Mouse (Mus musculus) midbrain, embryonic 13.5 days (tissue): ENCODE measurements around the gene Zranb3. TPM values are rescaled to one million over a fixed set of nuclear protein-coding genes. Genes with fewer than 3 reads are reported as not detected.

Experiments used
- ATAC-seq: fragments of 200-750 bp; cut with Nextera tagmentation; 2 replicates; pipeline ENCODE4 v1.8.0; 2017; ENCODE audit warnings: mild to moderate bottlenecking, moderate TSS enrichment, moderate library complexity
- H3K27ac ChIP-seq: fragments of 300-500 bp; sonication (generic); 2 replicates; pipeline ENCODE4 v1.5.1; 2015; ENCODE audit warnings: inconsistent platforms, mild to moderate bottlenecking, moderate library complexity
- H3K27me3 ChIP-seq: fragments of 300-500 bp; sonication (generic); 2 replicates; pipeline ENCODE4 v1.6.1; 2015; ENCODE audit warnings: mild to moderate bottlenecking, inconsistent platforms
- H3K36me3 ChIP-seq: fragments of 300-500 bp; sonication (generic); 2 replicates; pipeline ENCODE4 v1.6.1; 2015; ENCODE audit warnings: mild to moderate bottlenecking, inconsistent platforms
- H3K4me1 ChIP-seq: fragments of 300-500 bp; sonication (generic); replicated peaks from 2 replicates; pipeline ENCODE4 v1.6.1; 2015; ENCODE audit warnings: inconsistent platforms
- H3K4me2 ChIP-seq: fragments of 300-500 bp; sonication (generic); replicated peaks from 2 replicates; pipeline ENCODE4 v1.6.1; 2015; ENCODE audit warnings: moderate library complexity, mild to moderate bottlenecking, inconsistent platforms
- H3K4me3 ChIP-seq: fragments of 300-500 bp; sonication (generic); replicated peaks from 2 replicates; pipeline ENCODE4 v1.5.1; 2015; ENCODE audit warnings: mild to moderate bottlenecking, inconsistent platforms
- H3K9ac ChIP-seq: fragments of 300-500 bp; sonication (generic); replicated peaks from 2 replicates; pipeline ENCODE4 v1.6.1; 2015; ENCODE audit warnings: mild to moderate bottlenecking, inconsistent platforms
- H3K9me3 ChIP-seq: fragments of 300-500 bp; sonication (generic); 2 replicates; pipeline ENCODE4 v1.6.1; 2016; ENCODE audit warnings: mild to moderate bottlenecking, inconsistent platforms
- WGBS: fragments of 180-500 bp; shearing (Covaris S2); methylation state at CpG from one replicate; pipeline ENCODE4 v1.1.7; 2015; 5-methylcytosine and 5-hydroxymethylcytosine counted together
- polyA plus RNA-seq: library from polyadenylated mRNA; unstranded; fragments of >200 nt; fragmentation: Nextera tagmentation; extraction: Ambion mirVana; gene quantifications from 2 replicates; pipeline ENCODE4 v1.2.1, GENCODE M21; 2015

Gene Zranb3
- polyA plus RNA-seq, 1 experiment from 2014 or later: 6.2 TPM

DNA sequence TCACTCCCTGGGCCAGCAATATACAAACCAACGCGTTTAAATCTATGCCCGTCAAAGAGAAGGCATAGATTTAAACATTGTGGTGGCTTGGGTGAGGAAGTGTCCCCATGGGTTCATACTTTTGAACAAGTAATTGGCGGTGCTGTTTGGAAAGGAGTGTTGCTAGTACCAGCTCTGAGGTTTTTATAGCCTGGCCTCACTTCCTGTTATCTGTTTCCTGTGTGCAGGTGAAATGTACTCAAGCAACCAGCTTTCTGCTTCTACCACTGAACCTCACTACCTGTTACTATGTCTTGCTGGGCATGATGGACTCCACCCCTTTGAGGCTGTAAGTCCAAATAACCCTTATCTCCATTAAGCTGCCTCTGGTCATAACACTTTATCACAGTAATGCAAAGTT lies 45.6 kb downstream of the Zranb3 start:
- no peaks in the 10 kb centered on the region for H3K4me1 ChIP-seq
- no peaks in the 10 kb centered on the region for H3K27me3 ChIP-seq
- H3K27ac ChIP-seq: no peak overlapping the region
- no peaks in the 10 kb centered on the region for H3K36me3 ChIP-seq
- no peak for ATAC-seq
- H3K9ac ChIP-seq: no peak overlapping the region
- no peaks in the 10 kb centered on the region for H3K9me3 ChIP-seq
- H3K4me2 ChIP-seq: no peak overlapping the region
- H3K4me3 ChIP-seq: no peak overlapping the region
- 99% methylated on average over 4 of the region's 4 CpGs for WGBS

DNA sequence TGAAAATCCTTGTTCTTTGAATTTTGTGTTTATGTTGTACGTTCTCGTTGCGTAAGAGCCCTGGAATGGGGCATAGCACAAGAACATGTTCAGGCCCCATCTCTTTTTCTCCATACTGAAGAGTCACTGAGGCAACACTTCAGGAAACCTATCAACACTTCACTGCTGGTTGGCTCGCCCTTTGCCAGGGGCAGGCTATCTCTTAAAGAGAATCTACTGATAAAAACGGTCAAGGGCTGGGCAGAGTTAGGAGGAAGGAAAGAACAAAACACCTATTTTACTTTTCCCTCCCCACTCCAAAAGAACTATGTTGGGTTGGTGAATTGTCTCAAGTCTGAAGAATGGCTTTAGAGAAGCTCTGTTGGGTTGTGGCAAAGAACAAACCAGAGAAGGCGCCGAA lies 55.9 kb downstream of the Zranb3 start:
- Histone ChIP-seq H3K4me2 (no peak overlapping the region), H3K9ac (no peak overlapping the region), H3K27ac (no peak overlapping the region), H3K4me1 (no peaks in the 10 kb centered on the region), H3K36me3 (no peaks in the 10 kb centered on the region), H3K27me3 (no peaks in the 10 kb centered on the region), H3K9me3 (no peaks in the 10 kb centered on the region), H3K4me3 (no peak overlapping the region)
- WGBS: 97% methylated on average over 7 of the region's 7 CpGs
- ATAC-seq: no peak

DNA sequence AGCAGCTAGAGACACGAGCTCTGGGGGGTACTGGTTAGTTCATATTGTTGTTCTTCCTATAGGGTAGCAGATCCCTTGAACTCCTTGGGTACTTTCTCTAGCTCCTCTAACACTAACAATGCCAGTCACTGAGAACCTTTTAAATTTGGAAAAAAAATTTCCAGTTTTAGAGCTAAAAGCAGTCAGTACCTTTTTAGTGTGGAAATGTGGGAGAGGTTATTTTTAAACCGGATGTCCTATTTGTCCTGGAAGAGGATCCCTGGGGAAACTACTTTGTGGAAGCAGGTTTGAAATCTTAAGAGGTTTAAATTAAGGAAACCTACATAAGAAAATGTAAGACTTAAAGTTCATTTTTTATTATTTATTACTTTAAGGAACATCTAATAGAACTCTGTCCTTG lies 56.4 kb downstream of the Zranb3 start:
- no peaks in the 10 kb centered on the region for H3K36me3 ChIP-seq
- WGBS: 94% methylated on average over 2 of the region's 2 CpGs
- no peak overlapping the region for H3K9ac ChIP-seq
- H3K4me1 ChIP-seq: no peaks in the 10 kb centered on the region
- no peak overlapping the region for H3K4me3 ChIP-seq
- H3K4me2 ChIP-seq: no peak overlapping the region
- no peaks in the 10 kb centered on the region for H3K9me3 ChIP-seq
- H3K27me3 ChIP-seq: no peaks in the 10 kb centered on the region
- H3K27ac ChIP-seq: no peak overlapping the region
- no peak for ATAC-seq

DNA sequence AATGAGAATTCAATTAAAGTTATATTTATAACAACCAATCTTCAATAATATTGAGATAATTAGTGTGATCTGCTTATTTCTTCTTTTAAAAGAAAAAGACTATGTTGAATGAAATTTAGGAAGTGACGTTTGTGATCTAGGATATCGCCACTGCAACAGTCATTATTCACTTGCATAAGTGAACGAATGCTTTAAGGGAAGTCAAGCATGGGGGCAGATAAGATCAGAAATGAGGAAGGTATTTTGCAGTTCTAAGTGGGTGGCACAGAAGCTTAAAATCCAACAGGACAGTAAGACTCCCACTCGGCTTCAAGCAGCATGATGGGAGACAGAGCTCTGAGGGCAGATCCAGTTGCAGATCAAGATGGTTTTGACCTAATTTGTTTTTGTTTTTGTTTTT lies 58.7 kb downstream of the Zranb3 start:
- 95% methylated on average over 4 of the region's 4 CpGs for WGBS
- no peaks in the 10 kb centered on the region for H3K9me3 ChIP-seq
- no peaks in the 10 kb centered on the region for H3K4me1 ChIP-seq
- H3K4me2 ChIP-seq: no peak overlapping the region
- H3K36me3 ChIP-seq: no peaks in the 10 kb centered on the region
- no peak overlapping the region for H3K9ac ChIP-seq
- no peak overlapping the region for H3K27ac ChIP-seq
- no peaks in the 10 kb centered on the region for H3K27me3 ChIP-seq
- no peak for ATAC-seq
- H3K4me3 ChIP-seq: no peak overlapping the region

DNA sequence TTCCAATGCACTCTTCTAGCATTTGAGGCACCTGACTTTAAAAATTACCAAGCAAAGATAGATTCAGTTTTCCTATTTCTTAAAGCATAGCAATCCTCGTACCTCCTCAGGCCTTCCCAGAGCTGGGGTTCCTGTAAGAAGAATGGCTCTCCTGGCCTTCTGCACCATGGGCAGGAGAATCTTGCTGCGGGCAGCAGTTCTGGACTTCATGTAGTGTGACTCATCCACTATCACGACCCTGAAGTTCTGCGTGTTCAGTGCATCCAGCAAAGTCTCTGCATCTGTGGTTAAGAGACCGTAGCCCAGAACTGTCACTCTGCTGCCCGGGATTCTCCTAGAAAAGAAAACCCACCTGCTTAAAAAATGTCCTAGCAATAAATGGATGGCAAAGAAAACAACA lies 66.6 kb downstream of the Zranb3 start:
- Histone ChIP-seq H3K9me3 (no peaks in the 10 kb centered on the region), H3K36me3 (no peaks in the 10 kb centered on the region), H3K4me2 (no peak overlapping the region), H3K4me1 (no peaks in the 10 kb centered on the region), H3K4me3 (no peak overlapping the region), H3K27ac (no peak overlapping the region), H3K9ac (no peak overlapping the region), H3K27me3 (no peaks in the 10 kb centered on the region)
- WGBS: 96% methylated on average over 6 of the region's 6 CpGs
- ATAC-seq: no peak

DNA sequence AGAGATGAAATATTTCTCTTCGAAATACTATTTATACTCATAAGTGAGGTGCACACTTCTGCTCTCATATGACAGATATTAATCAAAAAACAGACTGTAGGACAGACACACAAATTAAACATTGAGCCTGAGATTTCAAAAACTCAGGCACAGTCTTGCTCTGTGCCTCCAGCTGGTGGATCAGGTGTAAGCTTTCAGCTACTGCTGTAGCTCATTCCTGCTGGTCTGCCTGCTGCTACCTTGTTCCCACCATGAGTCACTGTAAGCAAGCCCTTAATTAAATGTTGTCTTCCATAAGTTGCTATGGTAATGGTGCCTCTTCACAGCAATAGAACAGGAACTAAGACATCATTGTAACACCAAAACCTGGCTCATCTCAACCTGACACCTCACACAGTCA lies 70.7 kb downstream of the Zranb3 start:
- Histone ChIP-seq H3K9me3 (no peaks in the 10 kb centered on the region), H3K9ac (no peak overlapping the region), H3K4me3 (no peak overlapping the region), H3K36me3 (no peaks in the 10 kb centered on the region), H3K27ac (no peak overlapping the region), H3K27me3 (no peaks in the 10 kb centered on the region), H3K4me2 (no peak overlapping the region), H3K4me1 (no peaks in the 10 kb centered on the region)
- ATAC-seq: no peak
- WGBS: 98% methylated on average over 1 of the region's 1 CpGs

DNA sequence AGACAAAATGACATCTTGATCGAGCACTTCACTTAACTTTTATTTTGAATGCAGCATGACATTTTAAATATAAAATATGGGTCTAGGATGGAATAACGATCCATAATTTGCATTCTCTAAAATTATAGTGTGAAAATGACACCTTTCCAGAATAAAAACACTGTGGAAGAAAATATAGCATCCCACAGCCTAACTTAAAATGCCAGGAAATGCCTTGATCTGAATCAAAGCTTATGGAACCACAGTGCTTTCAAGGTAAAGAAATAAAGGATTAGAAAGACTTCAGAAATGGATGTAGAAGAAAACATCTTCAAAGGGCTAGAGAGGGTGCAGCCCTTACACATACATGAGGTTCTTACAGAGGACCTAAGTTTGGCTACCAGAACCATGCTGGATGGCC lies 71.3 kb downstream of the Zranb3 start:
- H3K27ac ChIP-seq: no peak overlapping the region
- 95% methylated on average over 2 of the region's 2 CpGs for WGBS
- no peak for ATAC-seq
- no peak overlapping the region for H3K4me3 ChIP-seq
- no peak overlapping the region for H3K9ac ChIP-seq
- H3K36me3 ChIP-seq: no peaks in the 10 kb centered on the region
- no peaks in the 10 kb centered on the region for H3K9me3 ChIP-seq
- no peak overlapping the region for H3K4me2 ChIP-seq
- no peaks in the 10 kb centered on the region for H3K27me3 ChIP-seq
- no peaks in the 10 kb centered on the region for H3K4me1 ChIP-seq

DNA sequence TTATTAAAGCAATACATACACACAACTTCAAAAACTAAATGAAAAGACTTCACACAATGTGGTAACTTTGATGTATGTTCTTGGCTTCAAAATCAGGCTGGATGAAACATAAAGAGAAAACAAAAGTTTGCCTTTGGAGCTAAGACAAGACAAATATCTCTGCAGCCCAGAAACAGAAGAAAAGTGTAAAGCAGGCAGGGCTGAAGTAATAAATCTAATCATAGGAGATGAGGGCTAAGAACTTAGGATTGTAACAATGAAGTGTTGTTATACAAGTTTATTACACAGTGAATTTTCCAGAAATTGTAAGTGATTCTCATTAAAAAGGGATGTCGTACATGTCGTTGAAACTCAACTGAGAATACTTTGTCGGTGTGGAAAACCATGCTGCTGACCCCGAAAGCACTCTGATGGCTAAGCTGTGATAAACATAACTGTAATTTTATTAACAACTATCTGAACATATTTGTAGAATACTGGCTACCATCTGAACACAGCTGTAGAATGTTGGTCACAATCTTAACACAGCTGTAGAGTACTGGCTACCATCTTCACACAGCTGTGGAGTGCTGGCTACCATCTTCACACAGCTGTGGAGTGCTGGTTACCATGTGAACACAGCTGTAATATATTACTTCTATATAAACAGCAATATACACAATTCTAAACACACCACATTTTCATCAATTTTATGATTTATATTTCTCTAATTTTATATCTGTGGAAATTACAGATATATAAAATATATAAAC lies 78.3 kb downstream of the Zranb3 start:
- Histone ChIP-seq H3K27ac (no peak overlapping the region), H3K4me1 (0 out of 2 replicates have a peak, but pooled peaks cover 3% of the 10 kb centered on the region), H3K9me3 (no peaks in the 10 kb centered on the region), H3K36me3 (no peaks in the 10 kb centered on the region), H3K27me3 (no peaks in the 10 kb centered on the region), H3K9ac (no peak overlapping the region), H3K4me3 (no peak overlapping the region), H3K4me2 (no peak overlapping the region)
- 93% methylated on average over 4 of the region's 4 CpGs for WGBS
- no peak for ATAC-seq

DNA sequence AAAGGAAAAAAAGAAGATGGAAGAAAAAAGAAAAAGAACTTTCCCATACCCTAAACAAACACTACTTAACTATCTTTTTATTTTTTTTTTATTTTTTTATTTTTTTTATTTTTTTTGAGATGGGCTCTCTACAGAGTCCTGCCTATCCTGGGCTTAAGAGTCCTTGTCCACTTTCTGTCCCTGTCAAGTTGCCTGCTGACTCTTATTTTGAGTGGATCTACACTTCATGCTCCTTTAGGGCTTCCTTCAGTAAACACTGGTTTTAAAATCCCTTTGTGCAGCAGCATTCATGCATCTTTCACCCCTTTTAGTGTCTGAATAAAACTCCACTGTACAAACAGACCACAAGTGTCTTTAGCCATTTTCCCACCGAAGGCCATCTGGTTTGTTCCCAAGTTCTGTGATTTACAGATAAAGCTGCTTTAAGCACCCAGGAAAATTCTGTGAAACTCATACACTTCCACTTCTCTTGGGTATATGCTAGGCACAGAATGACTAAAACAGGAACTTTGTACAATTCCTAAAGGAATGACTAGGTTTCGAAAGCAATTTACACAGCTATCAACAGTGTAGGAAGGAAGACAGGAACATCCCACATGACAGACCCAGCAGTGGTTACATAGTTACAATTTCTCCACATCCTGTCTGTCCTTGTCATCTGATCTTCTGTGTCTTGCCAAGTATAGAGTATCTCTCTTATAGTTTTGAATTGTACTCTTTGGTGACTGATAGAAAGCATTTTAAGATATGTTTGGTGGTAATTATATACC lies 82.7 kb downstream of the Zranb3 start:
- ATAC-seq: no peak
- H3K4me1 ChIP-seq: peaks cover 6% of the 10 kb centered on the region
- no peak overlapping the region for H3K9ac ChIP-seq
- no peak overlapping the region for H3K4me3 ChIP-seq
- H3K4me2 ChIP-seq: no peak overlapping the region
- no peaks in the 10 kb centered on the region for H3K36me3 ChIP-seq
- H3K27me3 ChIP-seq: no peaks in the 10 kb centered on the region
- 57% methylated on average over 2 of the region's 2 CpGs for WGBS
- peak overlapping the region; percentile 19; the same call in 1 of the 2 replicates for H3K27ac ChIP-seq
- H3K9me3 ChIP-seq: no peaks in the 10 kb centered on the region

DNA sequence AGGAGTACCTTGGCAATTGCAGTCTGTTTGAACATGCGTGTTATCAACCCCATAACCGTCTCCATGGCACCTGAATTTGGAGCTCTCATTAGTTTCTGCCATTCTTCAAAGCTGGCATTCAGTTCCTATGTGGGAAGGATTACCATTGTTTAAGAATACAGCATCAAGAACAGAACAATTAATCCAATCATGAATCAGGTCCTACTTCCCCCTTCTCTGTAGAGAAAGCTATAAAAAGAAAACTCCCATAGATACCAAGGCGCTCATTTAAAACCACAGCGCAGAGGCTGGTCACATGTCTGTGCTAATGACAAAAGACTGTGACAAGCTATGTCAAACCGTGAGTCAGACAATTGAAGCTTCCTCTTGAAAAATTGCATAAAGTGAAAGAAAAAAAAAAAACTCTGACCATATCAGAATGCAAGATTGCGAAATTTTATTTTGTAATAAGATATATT lies 86.8 kb downstream of the Zranb3 start:
- Histone ChIP-seq H3K9me3 (no peaks in the 10 kb centered on the region), H3K36me3 (no peaks in the 10 kb centered on the region), H3K27me3 (no peaks in the 10 kb centered on the region), H3K27ac (no peak overlapping the region), H3K4me2 (no peak overlapping the region), H3K9ac (no peak overlapping the region), H3K4me3 (no peak overlapping the region), H3K4me1 (peaks cover 6% of the 10 kb centered on the region)
- peak; percentile 68; the same call in 1 of the 2 replicates for ATAC-seq
- 49% methylated on average over 6 of the region's 6 CpGs for WGBS

DNA sequence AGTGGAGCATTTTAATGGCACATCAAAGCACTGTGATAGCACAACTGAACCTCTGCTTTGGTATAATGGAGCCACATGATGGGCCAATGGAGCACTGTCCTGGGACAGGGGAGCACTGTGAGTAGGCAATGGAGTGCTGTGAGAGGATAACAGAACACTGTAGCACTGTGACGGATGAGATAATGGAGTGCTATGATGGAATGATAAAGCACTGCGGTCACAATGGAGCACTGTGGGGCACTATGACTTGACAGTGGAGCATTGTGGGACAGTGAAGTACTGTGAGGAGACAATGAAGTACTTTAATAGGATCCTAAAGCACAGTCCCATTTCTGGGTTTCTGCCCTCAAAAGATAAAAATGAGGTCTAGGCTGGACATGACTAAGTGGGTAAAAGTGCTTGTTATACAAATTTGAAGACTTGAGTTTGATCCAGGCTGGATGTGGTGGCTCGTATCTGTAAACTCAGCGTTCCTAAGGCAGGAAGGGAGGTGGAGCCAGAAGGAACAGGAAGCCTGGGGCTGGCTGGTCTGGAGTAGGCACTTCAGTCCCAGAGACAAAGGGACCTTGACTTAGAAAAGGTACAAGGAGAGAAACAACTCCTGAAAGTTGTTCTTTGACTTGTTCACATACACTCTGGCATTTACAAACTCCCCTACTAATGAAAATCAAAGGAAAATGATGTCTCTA lies 89.0 kb downstream of the Zranb3 start:
- peaks cover 2% of the 10 kb centered on the region; the same call in 1 of the 2 replicates for H3K36me3 ChIP-seq
- ATAC-seq: no peak
- H3K9ac ChIP-seq: no peak overlapping the region
- no peak overlapping the region for H3K27ac ChIP-seq
- H3K9me3 ChIP-seq: no peaks in the 10 kb centered on the region
- 85% methylated on average over 4 of the region's 4 CpGs for WGBS
- no peak overlapping the region for H3K4me3 ChIP-seq
- no peaks in the 10 kb centered on the region for H3K27me3 ChIP-seq
- no peak overlapping the region for H3K4me2 ChIP-seq
- H3K4me1 ChIP-seq: peaks cover 4% of the 10 kb centered on the region

DNA sequence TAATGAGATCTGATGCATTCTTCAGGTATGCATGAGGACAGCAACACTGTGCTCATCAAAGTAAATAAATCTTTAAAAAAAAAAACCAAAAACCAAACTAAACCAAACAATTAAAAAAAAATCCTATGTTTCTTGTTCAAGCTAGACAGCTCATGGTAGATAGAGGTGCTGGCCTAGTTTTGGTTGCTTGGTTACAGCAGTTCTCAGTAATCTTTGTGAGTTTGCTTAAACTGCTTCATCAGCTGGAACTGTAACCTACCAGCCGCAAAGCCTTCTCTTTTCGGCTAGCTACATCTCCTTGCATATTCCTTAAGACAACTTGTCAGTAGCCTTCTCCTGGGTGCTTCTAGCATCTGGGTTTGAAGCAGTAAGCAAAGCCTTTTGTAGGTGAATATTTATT lies 93.1 kb downstream of the Zranb3 start:
- Histone ChIP-seq H3K4me1 (no peaks in the 10 kb centered on the region), H3K9ac (no peak overlapping the region), H3K4me3 (no peak overlapping the region), H3K9me3 (no peaks in the 10 kb centered on the region), H3K4me2 (no peak overlapping the region), H3K27ac (no peak overlapping the region), H3K36me3 (peaks cover 2% of the 10 kb centered on the region; the same call in 1 of the 2 replicates), H3K27me3 (no peaks in the 10 kb centered on the region)
- WGBS: 96% methylated on average over 2 of the region's 2 CpGs
- ATAC-seq: no peak
